Mouse (Mus musculus) retina, postnatal 1 day (tissue): ENCODE data around the gene Svop.

ENCODE experiments used
- DNase-seq: peaks from one replicate; pipeline ENCODE4 v3.0.0-alpha.2; 2012

The Svop gene

DNA sequence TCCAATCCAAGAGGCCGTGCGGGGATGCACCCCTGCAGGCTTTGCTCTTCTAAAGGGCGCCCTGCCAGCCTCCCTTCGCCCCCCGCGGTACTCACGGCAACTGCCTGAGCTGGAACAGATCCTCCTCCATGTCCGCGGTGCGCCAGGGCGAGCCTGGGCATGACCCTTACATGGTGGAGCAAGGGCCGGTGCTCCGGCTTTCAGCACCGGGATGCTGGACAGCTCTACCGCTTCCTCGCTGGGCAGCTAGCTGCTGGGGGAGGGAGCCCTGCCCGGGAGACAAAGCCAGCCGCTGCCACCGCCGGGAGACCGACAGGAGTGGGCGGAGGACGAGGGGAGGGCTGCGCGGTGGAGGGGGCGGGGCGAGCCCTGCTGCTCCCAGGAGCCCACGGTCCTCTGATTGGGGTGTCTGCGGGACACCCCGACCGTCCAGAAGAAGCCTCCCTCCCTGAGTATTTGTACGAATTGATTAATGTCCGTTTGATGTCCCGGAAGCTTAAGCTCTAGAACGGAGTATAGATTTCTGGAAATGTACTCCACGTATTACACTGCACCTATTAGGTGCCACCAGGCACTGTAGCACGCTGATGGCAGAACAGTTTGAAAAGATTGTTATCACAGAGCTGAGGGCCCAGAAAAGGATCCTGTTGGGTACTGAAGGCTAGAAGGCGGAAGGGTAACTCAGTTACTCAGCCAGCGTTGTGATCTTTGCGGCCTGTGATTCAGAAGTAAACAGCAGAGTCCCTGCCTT is at the start of gene Svop:
Gene Svop (minus strand): TSS at position 514 of the 751 bp plus-strand sequence.
- DNase-seq, result peak; percentile 92

DNA sequence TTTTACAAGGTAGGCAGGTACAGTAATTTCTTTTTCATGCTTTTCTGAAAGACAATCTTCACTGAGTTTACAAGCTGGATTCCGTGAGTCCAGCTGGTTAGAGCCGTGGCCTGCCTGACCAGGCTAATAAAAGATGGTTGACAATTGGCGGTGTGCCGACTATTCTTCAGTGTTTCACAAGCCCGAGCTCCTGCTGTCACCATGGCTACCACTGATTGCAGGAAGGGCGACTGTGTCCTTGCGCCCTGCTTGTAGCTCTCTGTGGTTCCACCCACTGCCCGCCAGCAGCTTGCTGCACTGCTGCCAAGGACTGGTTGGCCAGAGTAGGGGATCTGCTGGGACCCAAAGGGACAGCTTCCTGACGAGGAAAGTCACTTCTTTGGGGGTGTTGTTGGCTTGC is 47.8 kb upstream of the Svop start:
- DNase-seq, result peak; percentile 96

DNA sequence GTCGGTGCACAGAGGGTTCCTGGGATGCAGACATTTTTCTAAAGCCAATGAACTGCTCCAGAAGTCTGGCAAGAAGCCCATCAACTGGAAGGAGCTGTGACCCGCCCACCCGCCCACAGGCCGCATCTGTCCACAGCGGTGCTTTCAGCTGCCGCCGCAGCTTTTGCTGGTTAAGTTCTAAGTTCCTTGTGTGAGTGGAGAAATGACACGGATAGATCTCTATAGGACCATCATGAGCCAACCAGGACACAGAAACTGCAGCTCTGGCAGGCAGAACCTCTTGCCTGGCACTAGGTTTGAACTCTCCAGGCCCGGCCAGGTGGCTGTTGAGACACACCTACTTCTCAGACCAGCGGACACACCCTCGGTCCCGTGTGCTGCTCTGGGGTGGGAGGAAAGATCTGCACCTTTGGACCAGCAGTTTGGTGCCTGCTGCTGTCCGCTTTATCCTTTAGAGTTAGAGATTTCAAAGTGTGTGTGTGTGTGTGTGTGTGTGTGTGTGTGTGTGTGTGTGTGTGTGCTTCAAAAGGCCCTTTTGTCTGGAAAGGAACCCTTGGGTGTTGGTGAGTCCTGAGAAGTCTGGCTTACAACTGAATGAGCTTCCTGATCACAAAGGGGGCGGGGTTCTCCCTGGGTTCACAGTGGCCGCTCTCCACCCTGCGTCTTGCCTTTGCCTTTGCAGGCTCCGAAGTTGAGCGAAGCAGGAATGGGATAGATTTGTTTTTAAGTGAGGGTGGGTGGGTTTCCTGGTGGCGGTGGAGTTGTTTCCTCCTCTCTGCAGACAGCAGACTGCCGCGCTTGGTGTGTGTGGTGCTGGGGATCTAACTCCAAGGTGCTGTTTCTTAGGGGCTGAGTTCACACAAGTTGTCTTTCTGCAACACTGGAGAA is 47.2 kb upstream of the Svop start:
- DNase-seq, result no peak

DNA sequence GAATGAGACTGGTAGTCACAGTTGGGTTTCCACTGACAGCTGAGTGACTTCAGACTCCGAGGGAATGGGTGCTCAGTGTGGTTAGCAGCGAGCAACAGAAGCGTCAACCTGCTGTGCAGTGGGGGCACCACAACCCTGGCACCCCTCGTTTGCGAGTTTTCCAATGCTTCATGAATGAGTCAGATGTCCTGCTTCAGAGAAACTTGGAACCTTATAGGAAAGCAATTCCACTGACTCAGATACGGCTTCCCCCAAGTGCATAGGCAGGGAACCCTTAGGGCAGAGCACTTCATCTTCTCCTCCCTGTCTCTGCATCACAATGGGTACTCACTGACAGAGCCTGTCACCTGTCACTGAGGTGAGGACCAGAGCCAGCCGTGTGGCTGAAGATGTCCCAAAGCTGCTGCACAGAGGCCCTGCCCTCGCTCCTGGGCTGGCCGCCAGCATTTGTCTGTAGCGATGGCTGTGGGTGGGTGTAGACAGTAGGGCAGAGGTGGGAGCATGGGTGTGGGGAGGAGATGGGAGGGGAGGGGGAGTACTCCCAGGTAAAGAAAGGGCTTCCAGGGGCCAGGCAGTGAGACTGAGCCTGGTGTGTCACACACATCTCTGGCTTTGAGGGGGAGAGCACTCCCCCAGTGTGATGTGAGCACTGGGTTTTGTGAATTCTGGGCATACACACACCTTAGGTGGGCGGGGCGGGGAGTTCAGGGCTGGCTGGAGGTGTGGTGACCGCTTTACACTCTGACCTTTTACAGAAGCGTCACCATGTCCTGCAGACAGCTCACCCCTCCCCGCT is 46.3 kb upstream of the Svop start:
- no peak for DNase-seq

DNA sequence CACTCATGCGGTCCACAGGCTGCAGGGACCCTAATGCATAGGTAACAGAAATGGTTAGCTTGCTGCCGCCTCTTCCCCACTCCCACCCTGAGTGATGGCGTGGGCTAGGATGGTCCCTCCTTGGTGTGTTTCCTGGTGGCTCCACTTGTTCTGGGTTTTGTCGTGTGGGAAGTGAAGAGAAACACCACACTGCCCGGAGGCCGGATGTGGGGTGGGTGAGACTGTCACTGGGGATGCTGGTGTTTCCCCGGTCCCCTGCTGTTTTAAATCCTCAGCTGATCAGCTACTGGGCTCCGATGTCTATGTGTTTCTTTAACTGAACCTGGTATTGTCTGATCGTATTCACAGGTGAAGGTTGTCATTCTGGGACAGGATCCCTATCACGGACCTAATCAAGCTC is 44.1 kb upstream of the Svop start:
- DNase-seq, result no peak

DNA sequence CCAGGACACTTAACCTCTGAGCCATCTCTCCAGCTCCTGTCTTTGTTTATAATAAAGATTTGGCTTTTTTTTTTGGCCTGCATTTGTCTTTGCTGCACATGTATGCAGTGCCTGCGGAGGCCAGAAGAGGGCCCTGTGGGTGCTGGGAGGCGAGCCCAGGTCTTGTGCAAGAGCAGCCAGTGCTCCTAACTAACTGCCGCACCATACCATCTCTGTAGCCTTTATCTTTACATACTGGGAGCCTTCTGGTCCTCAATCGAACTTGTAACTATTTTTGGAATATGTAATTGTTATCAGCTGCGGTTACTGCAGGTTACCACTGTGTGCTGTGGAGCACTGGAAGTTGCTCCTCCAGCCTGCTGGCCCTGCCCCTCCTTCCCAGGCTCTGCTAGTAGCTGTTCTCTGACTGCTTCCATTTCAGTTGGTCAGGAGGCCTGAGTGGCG is 42.7 kb upstream of the Svop start:
- no peak for DNase-seq

DNA sequence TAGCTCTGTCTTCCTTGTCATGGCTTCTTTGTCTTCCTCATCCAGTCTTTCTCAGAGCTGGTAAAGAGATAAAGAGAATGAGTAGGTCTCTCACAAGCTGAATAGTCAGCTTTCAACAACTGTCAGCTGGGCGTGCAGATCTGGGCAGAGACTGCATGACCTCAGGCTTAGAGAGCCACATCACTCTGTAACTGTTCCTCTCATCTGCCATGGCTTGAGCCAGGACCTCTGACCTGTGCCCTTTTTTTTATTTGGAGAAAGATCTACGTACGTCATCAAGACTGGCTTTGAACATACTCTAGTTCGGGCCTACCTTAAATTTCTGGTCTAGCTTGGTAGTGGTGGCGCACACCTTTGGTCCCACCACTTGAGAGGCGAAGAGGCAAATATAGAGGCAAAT is 41.5 kb upstream of the Svop start:
- DNase-seq, result no peak

DNA sequence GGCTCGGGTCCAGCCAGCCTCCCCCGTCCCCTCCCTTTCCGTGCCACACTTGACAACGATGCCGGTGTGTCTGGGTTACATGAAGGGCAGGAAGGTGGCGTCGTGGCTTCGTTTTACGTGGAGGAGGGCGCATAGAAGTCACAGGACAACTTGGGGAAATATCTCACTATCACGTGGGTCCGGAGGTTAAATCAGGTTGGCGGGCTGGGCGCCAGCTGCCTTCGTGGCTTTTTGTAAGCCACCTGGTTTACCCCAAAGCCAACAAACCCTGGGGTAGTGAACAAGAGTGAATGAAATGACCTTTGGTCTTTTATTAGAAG is 40.1 kb upstream of the Svop start:
- DNase-seq, result no peak

DNA sequence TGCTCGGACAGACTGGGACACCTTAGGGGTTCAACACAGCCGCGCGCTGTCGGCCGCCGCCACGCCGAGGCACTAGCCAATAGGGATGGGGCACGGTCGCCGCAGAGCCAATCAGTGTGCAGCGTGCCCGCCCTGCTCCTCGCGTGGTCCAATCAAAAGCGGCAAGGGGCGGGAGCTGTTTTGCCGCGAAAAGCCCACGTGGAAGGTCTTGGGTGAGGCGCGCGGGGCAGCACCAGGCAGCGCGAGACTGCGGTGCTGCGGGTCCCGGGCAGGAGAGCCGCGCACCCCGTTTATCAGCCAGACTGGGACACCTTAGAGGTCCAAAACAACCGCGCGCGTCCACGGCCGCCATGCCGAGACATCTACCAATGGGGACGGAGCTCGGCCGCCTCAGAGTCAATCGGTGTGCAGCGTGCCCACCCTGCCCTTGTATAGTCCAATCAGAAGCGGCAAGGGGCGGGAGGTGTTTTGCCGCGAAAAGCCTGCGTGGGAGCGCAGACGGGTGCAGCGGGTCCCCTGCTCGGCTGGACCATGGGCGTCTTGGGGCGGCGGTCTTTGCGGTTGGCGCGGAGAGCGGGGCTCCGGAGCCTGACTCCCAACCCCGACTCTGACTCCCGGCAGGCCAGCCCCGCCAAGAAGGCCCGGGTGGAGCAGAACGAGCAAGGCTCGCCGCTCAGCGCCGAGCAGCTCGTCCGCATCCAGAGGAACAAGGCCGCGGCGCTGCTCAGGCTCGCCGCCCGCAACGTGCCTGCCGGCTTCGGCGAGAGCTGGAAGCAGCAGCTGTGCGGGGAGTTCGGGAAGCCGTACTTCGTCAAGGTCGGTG is 39.5 kb upstream of the Svop start:
- DNase-seq, result peak; percentile 96

DNA sequence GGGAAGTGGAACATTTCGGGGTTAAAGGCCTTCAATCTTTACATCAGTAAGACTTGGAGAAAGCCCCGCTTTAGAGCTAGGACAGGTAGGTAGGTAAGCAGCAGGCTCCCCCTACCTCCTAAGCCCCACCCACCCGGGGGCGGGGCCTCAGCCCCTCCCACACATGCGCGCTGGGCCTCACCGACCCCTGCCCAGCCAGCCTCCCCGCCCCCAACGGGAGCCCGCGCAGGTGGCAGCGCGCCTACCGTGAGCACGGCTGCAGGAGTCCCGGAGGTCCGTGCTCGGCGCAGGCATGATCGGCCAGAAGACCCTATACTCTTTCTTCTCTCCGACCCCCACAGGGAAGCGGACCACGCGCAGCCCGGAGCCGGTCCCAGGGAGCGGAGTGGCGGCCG is 38.8 kb upstream of the Svop start, which contains the start of gene Ung:
Gene Ung (plus strand): TSS at position 176 of the 395 bp plus-strand sequence.
- DNase-seq, result peak; percentile 74

DNA sequence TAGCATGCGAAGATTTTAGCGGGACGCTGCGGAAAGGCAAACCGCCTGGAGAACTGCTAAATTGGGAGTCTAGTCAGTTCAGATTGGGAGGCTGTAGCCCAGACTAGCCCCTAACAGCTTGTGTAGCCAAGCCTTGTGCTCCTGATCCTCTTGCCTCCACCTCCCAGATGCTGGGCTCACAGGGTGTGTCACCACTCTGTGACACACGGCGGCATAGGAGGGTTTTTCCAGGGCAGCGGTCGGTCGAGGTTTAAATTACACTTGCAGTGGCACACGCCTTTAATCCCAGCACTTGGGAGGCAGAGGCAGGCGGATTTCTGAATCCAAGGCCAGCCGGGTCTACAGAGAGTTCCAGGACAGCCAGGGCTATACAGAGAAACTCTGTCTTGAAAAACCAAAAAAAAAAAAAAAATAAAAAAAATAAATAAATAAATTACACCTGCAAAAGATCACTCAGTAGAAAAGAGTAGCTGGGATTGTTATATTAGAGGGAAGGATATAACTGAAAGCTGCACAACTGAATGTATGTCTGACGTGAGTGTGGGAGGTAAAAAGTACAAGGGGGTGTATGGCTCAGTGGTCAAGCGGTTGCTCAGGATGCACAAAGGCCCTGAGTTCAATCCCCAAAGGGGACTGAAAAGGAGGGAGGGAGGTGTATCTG is 38.3 kb upstream of the Svop start:
- DNase-seq, result no peak

DNA sequence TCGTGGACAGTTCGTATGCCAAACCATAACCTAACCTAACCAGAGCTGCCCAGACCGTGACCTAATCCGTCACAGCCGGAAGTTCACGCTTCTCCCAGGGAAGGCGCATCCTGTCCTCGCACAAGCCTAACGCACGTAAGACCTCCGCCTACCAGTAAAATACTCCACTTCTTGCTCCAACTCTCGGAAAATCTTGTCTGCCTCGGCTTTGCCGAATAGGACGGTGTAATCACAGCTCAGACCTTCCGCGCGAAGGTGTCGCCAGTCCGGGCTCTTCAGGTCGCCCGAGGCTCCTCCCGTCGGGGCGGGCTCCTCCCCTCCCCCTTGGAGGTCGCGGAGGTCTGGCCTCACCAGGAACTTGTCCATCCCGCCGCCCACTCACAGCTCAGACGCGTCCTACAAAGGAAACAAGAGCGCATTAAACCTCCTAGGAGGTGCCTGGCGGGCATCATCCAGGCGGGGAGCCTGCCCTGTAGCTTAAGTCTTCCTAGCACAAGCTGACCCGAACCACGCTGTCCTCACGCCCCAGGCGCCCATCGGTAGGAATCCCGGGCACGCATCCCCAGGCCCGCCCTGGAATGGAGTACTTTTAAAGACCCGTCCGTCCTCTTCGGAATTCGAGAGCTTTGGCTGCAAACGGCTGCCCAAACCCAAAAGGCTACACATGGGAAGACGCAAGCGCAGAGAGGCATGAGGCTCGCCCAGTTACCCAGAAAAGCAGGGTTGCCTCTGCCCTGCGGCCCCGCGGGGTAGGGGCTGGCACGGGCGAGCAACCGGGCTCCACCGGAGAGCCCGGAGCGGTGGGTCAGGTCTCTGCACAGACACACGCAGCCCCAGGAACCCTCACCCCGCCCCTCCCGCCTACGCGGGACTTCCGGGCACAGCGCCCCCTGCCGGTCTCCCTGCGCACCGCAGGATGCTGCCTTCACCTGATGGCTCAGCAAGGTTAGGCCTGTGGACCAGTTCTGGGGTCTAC is 36.3 kb upstream of the Svop start, which contains the start of gene Alkbh2:
Gene Alkbh2 (minus strand): TSS at position 845 of the 976 bp plus-strand sequence.
- peak; percentile 88 for DNase-seq

DNA sequence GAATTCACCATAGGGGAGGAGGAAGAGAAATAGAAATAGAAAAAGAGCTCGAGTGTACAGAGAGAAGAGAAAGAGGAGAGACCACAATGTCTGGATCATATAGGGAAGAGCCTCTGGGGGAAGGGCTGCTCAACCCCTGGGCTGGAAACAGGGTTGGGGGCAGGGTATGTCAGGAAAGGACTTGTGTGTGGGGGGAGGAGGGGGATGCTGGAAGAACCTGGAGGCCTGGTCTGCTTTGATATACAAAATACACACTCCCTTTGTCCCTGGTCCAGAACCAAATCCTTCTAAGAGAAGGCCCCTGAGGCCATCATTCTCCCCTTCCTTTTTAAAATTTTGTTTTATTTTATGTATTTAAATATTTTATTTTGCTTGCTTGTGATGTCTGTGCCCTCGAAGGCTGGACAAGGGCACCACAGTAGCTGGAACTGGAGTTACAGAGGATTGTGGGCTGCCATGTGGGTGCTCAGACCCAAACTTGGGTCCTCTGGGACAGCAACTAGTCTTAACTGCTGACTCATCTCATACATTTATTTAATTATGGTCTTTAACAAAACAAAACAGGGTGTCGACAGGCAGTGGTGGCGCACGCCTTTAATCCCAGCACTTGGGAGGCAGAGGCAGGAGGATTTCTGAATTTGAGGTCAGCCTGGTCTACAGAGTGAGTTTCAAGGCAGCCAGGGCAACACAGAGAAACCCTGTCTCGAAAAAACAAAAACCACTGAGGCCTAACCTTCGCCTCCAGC is 35.3 kb upstream of the Svop start:
- no peak for DNase-seq

DNA sequence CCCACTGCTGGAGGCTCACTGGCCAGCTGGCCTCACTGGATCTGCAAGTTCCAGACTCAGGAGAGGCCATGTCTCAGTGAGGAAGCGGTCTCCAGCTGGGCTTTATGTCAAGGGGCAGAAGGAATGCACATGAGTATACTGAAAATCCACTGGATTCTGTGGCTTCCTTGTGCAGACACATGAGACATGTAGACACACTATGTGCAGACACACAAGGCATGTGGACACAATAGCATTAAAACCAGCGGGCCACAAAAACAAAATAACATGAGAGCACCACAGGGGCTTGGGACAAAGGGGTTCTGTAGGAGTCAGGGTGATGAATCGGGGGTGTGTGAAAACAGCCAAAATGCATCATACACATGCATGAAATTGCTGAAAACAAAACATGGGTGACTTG is 34.6 kb upstream of the Svop start:
- no peak for DNase-seq

DNA sequence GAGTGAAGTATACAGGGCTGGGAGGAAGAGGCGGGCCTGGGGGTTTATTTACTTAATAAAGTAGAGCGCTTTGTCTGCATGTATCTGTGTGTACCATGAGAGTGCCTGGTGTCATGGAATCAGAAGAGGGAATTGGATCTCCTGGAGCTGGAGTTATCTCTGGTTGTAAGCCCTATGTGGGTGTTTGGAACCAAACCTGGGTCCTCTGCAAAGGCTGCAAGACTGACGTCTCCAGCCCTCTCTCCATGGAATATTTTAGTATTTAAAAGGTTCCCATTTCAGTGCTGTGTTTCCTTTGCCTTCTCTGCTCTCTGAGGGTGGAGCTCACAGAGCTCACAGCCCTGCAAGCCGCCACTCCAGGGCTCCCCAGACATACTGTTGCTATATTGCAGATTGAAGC is 28.4 kb upstream of the Svop start:
- DNase-seq, result no peak

DNA sequence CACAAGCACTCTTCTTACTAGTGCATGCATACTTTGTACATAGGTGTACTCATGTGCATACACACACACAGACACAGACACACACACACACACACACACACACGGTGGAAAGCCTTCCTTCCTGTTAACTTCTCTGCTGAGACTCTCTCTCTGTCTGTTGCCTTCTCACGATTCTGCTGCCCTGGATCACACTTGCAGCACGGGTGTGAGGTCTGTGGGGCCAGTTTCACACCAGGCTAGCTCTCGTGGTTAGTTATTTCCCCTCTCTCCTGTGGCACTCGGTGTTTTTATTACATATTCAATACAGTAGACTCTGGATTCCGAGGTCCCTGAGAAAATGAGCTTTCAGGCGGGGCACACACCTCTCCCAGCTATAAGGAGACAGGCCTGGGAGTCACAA is 25.2 kb upstream of the Svop start:
- DNase-seq, result no peak

DNA sequence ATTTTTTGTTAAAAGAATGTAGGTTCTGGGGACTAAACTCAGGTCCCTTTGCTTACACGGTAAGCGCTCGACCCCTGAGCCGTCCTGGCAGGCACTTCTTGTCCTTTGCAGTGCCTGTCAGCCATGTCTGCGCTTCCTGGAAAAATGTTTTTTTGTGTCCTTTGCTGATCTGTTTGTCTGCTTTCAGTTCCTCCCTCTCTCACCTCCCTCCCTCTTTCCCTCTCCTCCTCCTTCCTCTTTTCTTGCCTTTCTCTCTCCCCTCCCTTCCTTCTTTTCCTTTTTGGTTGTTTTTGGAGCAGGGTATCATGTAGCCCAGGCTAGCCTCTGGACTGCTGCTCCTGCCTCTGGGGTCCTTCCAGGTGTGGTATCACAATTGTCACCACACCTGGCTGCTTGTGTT is 23.7 kb upstream of the Svop start:
- no peak for DNase-seq

DNA sequence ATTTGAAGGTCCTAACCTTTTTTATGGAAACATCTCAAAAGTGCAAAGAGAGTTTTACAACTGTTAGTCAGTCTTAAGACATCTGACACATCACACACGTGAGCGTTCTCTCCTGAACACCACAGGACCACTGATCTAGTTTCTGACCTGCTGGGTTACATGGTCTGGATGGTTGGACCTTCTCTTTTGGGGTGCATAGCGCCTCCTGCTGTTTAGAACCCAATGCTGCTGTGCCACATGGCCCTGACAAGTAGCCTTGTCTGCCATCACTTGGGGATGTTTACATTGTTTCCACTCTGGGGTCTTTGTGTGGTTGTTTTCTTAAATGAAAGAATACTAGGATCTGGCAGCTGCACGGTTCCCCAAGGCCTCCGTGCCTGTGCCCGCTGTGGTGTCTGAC is 22.0 kb upstream of the Svop start:
- no peak for DNase-seq

DNA sequence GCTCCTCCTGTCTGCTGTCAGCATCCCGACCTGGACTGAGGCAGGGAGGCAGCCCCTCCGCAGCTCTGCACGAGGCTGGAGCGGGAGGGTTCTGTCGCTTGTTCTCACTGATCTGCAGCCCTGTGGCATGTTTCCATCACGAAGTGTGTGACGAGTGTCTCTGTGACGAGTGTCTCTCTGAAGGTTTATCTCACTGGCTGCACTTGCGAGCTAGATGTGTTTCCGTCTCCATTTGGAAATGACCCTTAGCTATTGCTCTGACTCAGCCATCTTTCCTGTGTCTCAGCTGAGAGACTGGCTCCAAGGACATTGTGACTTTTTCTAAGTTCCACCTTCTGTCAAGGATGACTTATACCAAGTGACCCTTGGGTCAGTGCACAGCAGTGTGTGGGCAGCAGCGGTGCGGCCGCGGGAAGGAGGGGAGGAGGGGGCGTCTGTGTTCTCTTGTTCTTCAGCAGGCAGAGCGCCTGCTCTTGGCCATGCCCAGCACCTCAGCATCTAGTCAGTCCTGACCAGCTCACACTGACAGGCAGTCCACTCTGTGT is 15.1 kb upstream of the Svop start:
- no peak for DNase-seq

DNA sequence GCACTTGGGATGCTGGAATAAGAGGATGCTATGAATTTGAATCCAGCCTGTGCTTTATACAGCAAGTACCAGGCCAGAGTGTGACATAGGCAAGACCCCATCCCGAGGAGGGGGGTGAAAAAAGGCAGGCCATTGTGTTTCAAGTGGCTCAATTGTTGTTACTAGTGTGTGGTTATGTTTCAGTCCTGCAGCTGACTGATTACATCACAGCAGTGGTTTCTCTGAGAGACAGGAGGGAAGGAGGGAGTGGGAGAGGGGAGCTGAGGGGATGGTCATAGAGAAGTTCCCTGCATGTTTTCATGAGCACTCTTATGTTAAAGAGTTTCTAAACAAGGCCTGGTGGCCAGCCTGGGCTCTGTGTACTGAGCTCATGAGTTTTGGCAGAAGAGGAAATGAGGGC is 11.4 kb upstream of the Svop start:
- no peak for DNase-seq
